Mouse (Mus musculus): ENCODE results near the gene Glrx. TPM values are rescaled to one million over a fixed set of nuclear protein-coding genes. Genes with fewer than 3 reads are reported as not detected.
"Not testable (repeated sequence)": the region's sequence is repeated elsewhere in the genome, so short reads cannot be mapped to it uniquely, and the experiment has no call there.

Glrx gene
- total RNA-seq, 2 experiments from 2014 or later, result 32.5 to 32.7 TPM

DNA sequence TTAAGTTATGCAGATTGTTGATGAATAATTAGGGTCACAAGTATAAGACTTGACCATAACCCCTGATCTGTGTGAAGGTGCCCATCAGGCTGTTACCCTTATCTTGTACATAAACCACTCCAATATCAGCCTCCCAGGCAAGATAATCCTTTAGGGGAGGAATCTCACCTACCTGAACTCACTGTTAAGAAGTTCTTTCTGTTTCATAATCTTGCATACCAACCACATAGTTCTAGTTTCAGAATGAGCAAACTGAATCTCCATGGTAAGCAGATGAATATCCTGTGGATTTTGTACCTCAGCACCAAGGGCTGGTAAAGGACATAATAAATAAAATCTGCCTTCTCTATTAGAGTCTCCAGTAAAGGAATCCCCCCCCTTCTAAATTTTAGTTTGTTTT is 7.0 kb upstream of the Glrx start:
- DNase-seq (ENCODE audit: low spot score in 2 of 2), result no peak

DNA sequence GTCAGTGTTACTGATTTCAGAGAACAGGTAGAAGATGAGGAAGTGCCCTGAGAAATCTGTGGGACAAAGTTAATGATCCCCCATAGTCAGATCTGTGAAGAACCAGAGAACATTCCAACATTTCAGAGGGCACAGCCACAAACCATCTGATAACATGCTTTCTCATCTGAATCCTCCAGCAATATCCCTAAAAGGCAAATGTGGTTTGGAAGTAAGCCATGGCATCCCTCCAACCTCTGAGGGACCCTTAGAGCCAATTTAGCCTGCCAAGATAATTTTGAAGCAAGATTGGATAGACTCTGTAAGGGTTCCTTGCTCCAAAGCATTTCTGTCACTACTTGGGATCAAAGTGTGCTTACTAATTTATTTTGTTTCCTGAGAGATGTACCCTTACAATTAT is 6.2 kb upstream of the Glrx start:
- DNase-seq (ENCODE audit: low spot score in 2 of 2), result peak in 1 of 2 experiments; percentile 24

DNA sequence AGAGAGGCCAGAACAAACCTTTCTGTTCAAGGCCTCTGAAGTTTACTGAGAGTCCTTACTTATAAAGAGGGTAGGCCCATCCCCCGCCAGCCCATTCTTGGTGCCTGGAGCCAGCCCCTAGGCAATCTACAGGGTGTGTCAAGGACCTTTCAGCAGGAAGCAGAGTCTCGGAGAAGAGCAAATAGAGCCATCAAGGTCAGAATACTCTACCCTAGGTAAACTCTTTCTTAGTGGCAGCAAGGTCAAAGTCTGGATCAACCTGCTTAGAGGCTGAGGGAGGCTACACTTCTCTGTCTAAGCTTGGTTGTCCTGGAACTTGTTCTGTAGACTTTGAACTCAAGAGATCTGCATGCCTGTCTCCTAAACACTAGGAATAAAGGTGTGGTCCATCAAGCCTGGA is 4.2 kb upstream of the Glrx start:
- DNase-seq (ENCODE audit: low spot score in 2 of 2), result no peak

DNA sequence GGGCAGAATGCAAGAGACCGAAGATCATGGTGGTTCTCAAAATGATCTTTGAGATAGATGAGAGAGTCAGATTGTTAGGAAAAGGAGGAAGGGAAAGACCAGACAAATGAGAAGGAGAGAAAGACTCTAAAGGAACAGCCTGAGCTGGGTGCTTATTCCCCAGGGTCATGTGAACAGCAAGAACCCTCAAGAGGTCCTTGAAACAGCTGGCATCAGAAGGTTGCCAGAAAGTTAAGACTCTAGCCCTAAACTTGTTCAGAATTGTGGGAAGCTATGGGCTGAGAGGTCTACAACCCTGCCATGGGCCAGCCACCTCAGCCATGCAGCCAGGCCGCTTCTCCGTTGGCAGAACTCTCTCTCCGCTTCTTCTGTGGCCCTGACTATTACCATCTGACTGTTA is 1.2 kb upstream of the Glrx start:
- DNase-seq (ENCODE audit: low spot score in 2 of 2), result no peak

DNA sequence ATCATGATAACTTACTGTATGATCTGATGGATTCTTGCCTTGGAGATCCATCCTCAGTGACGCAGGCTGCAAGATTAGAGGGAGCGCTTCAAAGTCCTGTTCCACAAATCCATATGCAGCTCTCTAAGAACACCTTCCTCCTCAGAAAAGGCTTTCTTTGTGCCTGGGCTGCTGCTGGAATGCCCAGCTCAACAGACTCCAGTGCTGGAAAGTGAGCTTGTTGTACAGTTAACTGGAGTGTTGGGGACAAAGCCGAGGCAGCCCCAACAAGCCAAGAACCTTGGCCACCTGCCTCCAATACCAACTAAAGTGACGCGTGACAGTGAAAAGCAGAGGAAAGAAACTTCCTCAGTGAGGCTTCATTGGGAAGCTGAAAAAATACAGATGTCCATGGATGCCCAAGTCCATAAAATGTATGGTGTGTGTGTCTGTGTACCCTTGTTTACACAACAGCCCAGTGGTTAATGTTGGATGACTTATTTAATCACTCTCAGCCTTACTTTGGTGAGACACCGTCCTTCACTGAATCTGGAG is 1.2 kb downstream of the Glrx start:
- peak in 1 of 2 experiments; percentile 14 for DNase-seq (ENCODE audit: low spot score in 2 of 2)

DNA sequence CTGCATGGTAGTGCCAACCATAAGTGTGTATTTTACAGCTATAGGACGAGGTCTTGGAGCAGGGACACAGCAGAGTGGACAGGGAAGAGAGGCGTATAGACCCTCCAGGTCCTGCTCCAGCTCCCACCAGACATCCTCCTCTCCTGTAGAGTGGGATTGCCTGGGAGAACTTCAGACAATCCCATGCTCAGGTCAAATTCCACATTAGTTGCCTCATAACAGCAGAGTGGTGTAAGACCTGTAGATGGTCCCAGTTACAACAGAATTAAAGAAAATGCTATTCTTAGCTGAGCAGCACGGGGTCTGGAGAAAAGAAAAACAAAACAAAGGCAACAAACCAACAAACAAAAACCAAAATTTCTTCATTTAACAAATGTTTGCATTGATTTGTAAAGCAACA is 2.3 kb downstream of the Glrx start:
- no peak for DNase-seq (ENCODE audit: low spot score in 2 of 2)

DNA sequence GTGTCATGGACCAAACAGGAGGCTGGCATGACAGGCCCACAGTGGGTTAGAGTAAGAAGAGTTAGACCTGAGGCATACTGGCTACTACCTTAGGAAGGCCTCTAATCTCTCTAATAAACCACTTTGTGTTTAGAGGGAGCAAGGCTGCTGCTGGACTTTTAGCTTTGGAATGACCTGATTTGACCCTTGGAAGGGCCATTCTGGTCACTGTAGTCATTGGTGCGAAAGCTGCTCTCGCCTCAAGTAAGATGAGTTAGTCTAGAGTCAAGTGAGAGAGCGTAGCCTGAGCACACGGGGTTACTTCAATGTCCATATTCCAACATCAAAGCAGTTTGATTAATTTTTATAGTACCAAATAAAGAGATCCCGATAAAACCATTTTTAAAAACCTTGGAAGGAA is 3.7 kb downstream of the Glrx start:
- DNase-seq (ENCODE audit: low spot score in 2 of 2), result no peak

DNA sequence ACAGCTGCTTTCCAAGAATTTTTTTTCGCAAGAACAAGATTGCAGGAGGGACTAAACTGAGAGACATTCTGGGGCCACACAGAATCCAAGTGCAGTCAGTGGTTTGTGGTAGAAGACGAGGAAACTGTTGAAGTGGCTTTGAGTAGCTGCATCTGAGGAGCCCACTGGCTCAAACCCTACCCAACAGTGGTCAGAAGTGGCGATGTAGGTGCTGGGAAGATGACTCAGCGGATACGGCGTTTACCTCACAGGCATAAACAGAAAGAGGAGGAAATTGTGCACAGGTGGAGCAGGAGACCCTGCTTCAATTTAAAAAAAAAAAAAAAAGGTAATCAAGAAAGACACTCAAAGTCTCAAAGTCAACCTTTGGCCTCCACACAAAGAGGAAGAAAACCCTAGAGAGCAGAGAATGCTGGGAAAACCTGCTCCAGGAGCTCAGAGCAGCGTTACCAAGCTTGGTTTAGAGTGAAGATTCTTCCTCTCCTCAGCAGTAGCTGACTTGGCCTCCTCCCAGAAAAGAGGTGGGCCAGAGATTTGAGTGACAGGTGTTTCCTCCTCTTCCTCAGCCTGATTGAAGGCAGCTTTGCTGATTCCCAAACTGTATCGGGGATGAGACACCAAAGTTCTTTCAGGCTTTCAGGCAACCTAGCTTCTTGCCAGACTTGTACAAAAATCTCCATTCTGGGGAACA is 4.5 kb downstream of the Glrx start:
- no peak for DNase-seq (ENCODE audit: low spot score in 2 of 2)

DNA sequence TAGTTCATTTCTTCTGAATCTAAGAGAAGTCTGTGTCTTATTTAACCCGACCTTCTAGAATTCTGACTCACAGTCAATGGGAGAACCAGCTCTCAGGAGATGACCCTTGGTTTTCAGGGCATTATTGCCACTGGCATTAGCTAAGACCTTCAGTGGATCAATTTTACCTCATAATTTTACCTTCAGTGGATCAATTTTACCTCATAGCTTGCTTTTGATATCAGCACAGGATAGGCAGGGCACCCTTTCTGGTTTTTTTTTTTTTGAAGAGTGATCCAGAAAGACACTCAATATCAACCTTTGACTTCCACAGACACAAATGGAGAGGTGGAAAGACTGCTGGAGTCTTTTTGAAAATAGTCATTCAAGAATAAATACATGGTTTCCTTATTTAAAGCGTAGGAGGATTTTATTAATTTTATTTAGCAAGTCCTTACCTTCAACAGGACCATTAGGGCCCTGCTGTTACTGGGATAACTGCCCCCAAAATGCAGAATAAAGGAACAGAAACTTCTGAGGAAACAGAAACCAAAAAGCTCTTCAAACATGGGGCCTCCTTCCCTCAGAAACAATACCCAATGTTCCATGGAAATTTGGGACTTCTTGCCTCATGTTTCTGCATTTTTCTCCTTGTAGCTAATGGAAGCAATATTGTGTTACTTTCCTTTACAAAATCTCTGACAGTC is 5.3 kb downstream of the Glrx start:
- no peak for DNase-seq (ENCODE audit: low spot score in 2 of 2)

DNA sequence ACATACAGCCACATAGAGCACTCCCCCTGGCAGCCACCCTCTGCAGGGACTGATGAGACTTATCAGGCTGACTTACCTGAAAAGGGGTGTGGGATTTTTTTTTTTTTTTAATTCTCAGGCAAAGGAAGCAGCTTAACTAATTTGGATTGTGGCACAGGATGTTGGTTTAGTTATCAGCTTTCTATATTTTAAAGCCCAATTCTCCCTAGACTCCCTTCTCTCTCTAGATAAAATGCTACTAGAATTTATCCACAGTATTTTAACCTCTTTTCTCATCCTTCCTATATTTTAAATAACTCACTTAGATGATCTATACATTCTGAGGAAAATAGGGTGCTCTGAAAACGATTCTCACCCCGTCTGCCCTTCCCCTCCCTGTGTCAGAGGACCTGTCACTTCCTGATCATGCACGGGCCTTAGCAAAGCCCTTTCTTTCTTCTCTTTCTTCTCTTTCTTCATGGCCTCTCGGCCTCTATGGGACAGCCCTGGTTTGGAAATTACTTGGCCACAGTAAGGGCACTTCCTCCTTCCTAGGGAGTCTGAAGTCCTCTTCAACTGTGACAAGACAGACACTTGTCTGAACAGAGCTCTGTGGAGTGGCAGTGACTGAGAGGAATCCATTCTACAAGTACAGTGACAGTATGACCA is 6.0 kb downstream of the Glrx start:
- no peak for DNase-seq (ENCODE audit: low spot score in 2 of 2)

DNA sequence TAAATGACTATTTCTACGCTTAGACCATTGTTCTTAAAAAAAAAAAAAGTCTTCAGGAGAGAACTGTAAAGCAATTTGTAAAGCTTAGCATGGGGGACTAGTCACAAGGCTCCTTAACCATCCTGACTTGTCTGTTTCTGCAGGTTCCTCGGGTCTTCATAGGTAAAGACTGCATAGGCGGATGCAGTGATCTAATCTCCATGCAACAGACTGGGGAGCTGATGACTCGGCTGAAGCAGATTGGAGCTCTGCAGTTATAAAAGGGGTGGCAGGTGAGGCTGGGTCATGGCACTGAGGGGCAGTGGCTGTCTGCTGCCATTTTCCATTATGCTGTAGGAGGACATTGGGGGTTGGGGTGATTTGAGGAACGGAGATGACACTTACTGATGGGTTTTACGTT is 7.4 kb downstream of the Glrx start:
- DNase-seq (ENCODE audit: low spot score in 2 of 2), result no peak

DNA sequence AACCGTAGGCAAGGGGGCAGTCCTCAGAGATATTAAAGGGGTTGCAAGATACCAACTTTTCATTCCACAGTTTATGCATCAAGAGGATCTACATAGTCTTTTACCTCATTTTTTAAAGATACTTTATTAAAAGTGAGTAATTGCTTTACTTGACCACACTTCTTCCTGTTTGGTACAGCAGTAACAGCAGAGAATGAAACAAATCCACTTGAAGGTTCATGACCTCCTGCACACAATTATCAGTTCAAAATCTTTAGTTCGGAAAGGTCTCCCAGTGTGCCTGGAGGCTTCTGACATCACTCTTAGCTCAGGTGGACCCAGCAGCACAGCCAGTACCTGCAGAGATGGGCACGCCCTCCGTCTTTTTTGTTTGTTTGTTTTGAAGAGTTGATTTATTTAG is 12.4 kb downstream of the Glrx start:
- no peak for DNase-seq (ENCODE audit: low spot score in 2 of 2)

DNA sequence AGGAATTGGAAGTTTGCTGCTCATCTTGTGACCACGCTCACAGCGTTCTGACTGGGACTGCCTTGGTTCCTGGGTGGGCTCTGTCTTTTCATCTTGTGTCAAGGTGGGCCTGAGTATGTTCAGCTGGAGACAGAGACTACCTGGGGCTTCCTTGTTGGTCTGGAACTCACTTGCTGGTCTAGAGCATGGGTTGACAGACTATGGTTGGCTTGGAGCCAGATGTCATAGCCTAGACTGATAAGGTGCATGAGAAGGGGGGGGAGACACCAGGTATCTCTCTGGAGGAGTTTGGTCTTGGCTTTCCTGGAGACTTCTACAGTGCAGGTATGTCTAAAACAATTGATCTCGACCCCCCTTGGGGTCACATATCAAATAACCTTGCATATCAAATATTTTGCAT is 13.4 kb downstream of the Glrx start:
- DNase-seq (ENCODE audit: low spot score in 2 of 2), result no peak

DNA sequence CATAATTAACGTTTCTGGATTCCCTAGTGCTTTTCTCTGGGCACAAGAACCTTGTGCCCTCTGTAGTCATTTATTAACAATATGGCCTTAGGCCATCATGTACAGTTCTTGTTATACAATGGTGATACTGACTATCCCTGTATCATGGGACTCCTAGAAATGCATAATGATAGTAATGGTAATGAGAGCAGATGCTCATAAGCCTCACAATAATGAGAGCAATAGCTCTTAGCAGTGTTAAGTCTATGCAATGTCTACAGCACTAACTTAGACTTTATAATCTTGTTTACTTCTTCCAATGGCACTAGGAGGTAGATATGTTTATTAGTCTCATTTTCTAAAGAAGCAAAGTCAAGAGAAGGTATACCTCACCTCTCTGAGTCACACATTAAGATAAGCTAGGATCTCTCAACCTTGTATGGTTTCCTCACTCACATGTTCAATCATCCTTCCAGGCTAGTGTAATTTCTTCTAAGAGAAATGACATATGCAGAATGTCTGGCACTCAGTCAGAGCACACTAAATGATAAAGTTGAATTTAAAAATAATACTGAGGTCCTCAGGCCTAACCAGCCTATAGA is 19.7 kb downstream of the Glrx start:
- no peak for DNase-seq (ENCODE audit: low spot score in 2 of 2)

DNA sequence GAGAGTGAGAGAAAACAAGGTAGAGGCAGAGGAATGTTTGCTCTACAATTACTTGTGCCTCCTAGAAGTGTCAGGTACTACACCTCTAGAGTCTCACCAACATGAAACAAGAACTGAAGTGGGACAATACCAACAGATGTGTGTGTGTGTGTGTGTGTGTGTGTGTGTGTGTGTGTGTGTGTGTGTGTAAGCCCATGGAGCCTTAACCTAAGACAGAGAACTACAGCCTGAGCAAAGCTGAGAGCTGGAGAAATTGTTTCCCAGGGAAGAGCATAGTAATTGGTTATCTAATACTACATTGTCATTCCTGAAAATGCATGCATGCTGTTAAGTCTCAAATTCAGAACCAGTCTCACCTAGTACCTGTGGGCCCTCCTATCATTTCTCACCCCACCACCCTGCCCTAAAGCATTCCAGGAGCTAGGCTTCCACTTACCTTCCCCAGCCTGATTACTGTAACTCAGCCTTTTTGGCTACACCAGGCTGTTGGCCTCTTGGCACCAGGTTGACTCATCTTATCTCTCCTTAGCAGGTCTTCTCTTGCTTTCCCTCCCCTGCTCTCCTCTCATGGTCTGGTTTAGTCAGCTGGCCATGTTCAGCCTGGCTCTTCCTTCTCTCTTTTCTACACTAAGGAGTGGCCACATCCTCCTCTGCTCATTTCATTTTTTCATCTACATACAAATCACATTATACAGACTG is 26.0 kb downstream of the Glrx start:
- no peak for DNase-seq (ENCODE audit: low spot score in 2 of 2)

DNA sequence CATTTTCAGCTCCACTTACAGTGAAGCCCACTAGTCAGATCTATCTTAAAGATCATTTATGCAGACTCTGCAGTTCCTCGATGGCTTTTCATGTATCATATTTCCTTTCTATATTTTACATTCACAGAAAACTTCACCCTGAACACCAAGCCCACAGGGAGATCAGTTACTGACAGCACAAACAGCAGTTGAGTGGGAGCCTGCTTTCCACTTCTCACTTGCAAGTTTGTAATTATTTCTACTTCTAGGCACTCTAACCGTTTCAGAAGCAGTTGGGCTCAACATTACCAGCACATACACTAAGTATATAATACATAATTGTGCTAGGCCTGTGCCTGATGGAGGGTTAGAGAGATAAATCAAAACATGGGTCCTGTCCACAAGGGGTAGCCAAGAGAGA is 28.2 kb downstream of the Glrx start:
- no peak for DNase-seq (ENCODE audit: low spot score in 2 of 2)

DNA sequence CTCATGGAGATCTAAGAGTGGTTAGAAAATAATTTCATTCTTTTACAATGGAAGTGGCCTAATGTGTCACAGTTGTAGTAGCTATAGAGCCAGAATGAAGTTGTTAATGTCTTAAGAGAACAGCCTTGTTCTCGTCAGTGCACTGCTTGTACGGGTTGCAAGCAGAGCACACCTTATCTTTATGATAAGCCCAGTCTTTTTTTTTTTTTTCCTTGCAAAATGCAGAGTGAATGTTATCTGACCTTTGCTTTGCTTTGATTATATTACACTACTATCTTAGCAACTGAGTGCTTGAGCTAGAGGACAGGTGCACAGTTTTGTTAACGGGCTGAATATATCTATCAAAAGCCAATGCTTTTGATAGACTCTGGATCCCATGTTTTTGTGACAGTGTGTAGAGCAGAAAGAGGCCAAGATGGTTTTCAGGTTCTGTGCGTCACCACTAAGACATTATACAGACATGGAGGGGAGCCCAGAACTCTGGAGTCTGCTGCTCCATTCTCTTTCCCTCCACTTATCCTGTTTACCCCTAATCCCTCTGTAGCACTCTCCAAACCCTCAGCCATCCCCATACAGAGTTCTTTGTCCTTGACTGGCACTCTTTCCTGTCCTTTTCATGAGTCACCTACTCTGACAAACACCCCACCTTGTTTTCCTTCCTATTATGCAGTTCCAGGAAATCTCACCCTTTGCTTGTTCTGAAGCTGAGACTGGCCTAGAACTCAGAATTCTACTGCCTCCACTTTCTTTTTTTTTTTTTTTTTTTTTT is 35.1 kb downstream of the Glrx start:
- DNase-seq (ENCODE audit: low spot score in 2 of 2), result no peak

DNA sequence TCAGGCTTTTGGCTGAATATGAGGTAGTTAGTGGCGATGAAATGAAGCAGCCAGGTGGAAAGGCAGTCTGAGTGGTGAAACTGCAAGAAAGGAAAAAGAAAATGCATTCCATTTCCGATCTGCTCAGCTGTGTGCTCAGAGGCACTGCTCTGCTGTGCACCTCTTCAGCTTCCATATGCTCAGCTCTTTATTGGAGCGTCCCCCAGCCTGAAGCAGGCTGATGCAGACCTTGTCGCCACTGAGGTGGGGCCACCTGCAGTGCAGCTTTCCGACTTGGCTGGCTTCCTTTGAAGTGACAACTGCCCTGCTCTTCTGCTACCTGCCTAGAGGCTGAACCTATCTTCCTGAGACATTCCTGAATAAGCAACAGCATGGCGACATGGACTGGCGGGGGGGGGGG is 36.5 kb downstream of the Glrx start:
- DNase-seq (ENCODE audit: low spot score in 2 of 2), result not testable (repeated sequence)

DNA sequence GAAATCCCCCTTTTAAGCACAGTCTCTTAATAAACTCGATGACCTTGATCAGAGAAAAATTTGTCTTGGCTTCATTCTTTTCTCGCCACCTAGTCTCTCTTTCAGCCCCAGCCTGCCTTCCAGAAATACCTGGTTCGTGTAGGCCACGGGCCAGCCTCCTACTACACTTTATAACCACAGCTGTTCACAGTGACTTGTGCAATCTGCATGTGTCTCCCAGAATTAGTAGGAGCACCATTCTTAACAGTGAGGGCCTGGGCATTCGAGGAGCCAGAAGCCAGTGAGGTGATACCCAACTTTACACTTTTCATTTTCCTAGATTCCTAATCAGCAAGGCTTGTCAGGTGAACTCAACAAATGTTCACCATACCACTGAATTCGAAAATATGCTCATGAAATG is 36.9 kb downstream of the Glrx start:
- DNase-seq (ENCODE audit: low spot score in 2 of 2), result no peak

DNA sequence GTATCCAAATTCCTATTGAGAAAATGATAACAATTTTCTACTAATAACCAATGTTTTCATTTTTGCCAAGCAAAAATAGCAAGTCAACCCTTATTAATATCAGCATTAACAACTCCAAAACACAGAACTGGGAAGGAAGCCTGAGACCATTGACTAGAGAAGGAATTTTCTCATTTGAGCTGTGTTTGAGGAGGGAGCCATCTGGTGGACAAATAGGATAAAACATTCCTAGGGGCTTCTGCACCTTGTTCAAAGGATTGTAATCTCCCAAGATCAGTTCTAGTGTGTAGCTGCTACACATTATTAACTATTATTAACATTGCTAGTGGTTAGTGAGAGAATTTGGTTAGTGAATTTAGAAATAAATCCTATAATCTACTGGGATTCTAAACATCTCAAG is 38.2 kb downstream of the Glrx start:
- no peak for DNase-seq (ENCODE audit: low spot score in 2 of 2)

DNA sequence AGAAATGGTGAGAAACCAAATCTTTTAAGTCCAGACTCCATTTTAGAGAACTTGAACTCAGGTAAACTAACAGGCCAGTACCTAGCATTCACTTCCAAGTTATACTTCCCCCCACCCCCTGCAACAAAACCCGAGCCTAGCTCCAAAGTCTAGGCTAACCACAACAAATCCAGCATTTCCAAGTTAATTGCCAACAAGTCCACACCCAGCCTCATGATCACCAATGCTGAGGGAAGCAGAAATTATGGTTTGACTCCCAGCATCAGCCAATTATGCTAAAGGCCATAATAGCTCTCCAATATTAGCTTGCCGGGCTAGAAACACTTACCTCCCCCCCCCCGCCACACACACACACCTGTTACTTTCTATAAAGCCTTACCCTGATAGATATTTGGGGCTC is 40.1 kb downstream of the Glrx start:
- no peak for DNase-seq (ENCODE audit: low spot score in 2 of 2)
